Comparison of ENCODE assay signal across 8 mouse cellular contexts in genomic region chr2:160366980-160367338, GRCm38 (mm10). TPM values are rescaled to one million over a fixed set of nuclear protein-coding genes. Genes with fewer than 3 reads are reported as not detected.
DNase-seq lines count a peak whose midpoint lies in the region; ATAC-seq lines count a peak whose summit lies in the region.

Mafb (minus strand) TSS chr2:160367065.

- peaks cover 30% of the 10 kb centered on the region for H3K4me1 ChIP-seq in intestine, embryonic 15.5 days (replicated peaks)

- peak within 1 kb of the TSS; percentile 66 for H3K9ac ChIP-seq in intestine, embryonic 15.5 days

- H3K4me2 ChIP-seq in intestine, embryonic 15.5 days (replicated peaks) = peak within 1 kb of the TSS; percentile 98

- intact Hi-C loops in gastrocnemius, postnatal 36 days (cut with DNase I) = loop anchor here (5.0 kb wide), 3 partner anchors 305 to 1310 kb away; no protein-coding TSS in a partner anchor
- intact Hi-C loops in left cerebral cortex, postnatal 14 days (cut with DNase I) = loop anchor here (5.0 to 10.0 kb wide), 6 partner anchors 120 to 1310 kb away; no protein-coding TSS in a partner anchor

- H3K27me3 ChIP-seq in intestine, embryonic 15.5 days (replicated peaks) = peaks cover 75% of the 10 kb centered on the region

- H3K4me3 ChIP-seq in intestine, embryonic 15.5 days (replicated peaks) = peak within 1 kb of the TSS; percentile 59

- peak within 1 kb of the TSS; percentile 70 for H3K27ac ChIP-seq in intestine, embryonic 15.5 days

- peak; percentile 94 for ATAC-seq in intestine, embryonic 15.5 days
- ATAC-seq in megakaryocyte progenitor cell, adult 5-6 weeks (replicated peaks; ENCODE audit: poor library complexity) = peak; percentile 68

- DNase-seq in adrenal gland, adult 8-10 months = peak; percentile 94
- peak; percentile 96 for DNase-seq in embryo, embryonic 10.5 days (ENCODE audit: low spot score)
- DNase-seq in gastrocnemius, postnatal 36 days = peak; percentile 94 to 95
- DNase-seq in left cerebral cortex, postnatal 14 days (ENCODE audit: low spot score in 2 of 2) = peak; percentile 89 to 90
- peak; percentile 94 to 95 for DNase-seq in right cerebral cortex, postnatal 10 days (ENCODE audit: low spot score in 2 of 2)
- DNase-seq in urinary bladder, postnatal 25 days (ENCODE audit: low spot score) = peak; percentile 80

- H3K36me3 ChIP-seq in intestine, embryonic 15.5 days = no peaks in the 10 kb centered on the region

- no peaks in the 10 kb centered on the region for H3K9me3 ChIP-seq in intestine, embryonic 15.5 days

- WGBS in intestine, embryonic 15.5 days = under 1% methylated on average over 29 of the region's 37 CpGs

RNA-seq across cellular contexts. Expression of gene Mafb, which starts in this region (rescaled TPM):
- total RNA-seq in adrenal gland, adult 8-10 months (2022) = 10 to 100 TPM; 13.0 to 15.2 (median 14.0) TPM
- 10 to 100 TPM; 20.6 to 34.2 TPM for total RNA-seq in gastrocnemius, postnatal 36 days (2021)
- 10.1 and 12.0 TPM in 2 replicates for polyA plus RNA-seq in intestine, embryonic 15.5 days (2015; fragmentation: Nextera tagmentation; extraction: Ambion mirVana)
- 10 to 100 TPM; 19.3 to 20.2 TPM for total RNA-seq in left cerebral cortex, postnatal 14 days (2021)
- 0.39 and 0.83 TPM in 2 replicates for total RNA-seq in megakaryocyte progenitor cell, adult 5-6 weeks (2015)
- 0.08 and 0.14 TPM in 2 replicates for total RNA-seq in megakaryocyte progenitor cell, adult 5-6 weeks (2017)

Comparison
In these comparisons a context has a peak if more than half of its experiments do, and no peak if none do; other contexts are left out.
1. Peak in every context shown above with its lines: DNase-seq, ATAC-seq, H3K4me3 ChIP-seq and H3K27ac ChIP-seq.
2. RNA of gene Mafb (total RNA-seq): 20.6 to 34.2 TPM in gastrocnemius, postnatal 36 days, 19.3 to 20.2 TPM in left cerebral cortex, postnatal 14 days and 13.0 to 15.2 TPM in adrenal gland, adult 8-10 months; 0.08 to 0.83 TPM in megakaryocyte progenitor cell, adult 5-6 weeks; every median in the first group is over 4 times any median in the second.
3. Peak in ATAC-seq in megakaryocyte progenitor cell, adult 5-6 weeks; RNA of the gene not detected or under 1 TPM.